Mouse (Mus musculus) stomach, postnatal 0 days (tissue): ENCODE data around the gene Ccn6. TPM values are rescaled to one million over a fixed set of nuclear protein-coding genes. Genes with fewer than 3 reads are reported as not detected.
A peak's percentile ranks its signal among the peaks of the same experiment; 100 is the strongest.

Source experiments
- ATAC-seq: fragments of 200-750 bp; cut with Nextera tagmentation; 2 replicates; pipeline ENCODE4 v1.8.0; 2017; ENCODE audit not compliant: low FRiP score, low TSS enrichment
- DNase-seq: peaks from one replicate; pipeline ENCODE4 v3.0.0-alpha.2; 2016; ENCODE audit warnings: low spot score
- H3K27ac ChIP-seq: fragments of 300-500 bp; sonication (generic); replicated peaks from 2 replicates; pipeline ENCODE4 v1.5.1; 2014; ENCODE audit warnings: mild to moderate bottlenecking, control low read depth
- H3K27me3 ChIP-seq: fragments of 300-500 bp; sonication (generic); 2 replicates; pipeline ENCODE4 v1.6.1; 2014; ENCODE audit warnings: low read length; ENCODE audit not compliant: control insufficient read depth, insufficient read depth
- H3K36me3 ChIP-seq: fragments of 300-500 bp; sonication (generic); 2 replicates; pipeline ENCODE4 v1.6.1; 2014; ENCODE audit warnings: low read length, mixed read lengths; ENCODE audit not compliant: control insufficient read depth, insufficient read depth
- H3K4me1 ChIP-seq: fragments of 300-500 bp; sonication (generic); replicated peaks from 2 replicates; pipeline ENCODE4 v1.6.1; 2014; ENCODE audit warnings: antibody characterized with exemption; ENCODE audit not compliant: control insufficient read depth, insufficient read depth
- H3K4me2 ChIP-seq: fragments of 300-500 bp; sonication (generic); replicated peaks from 2 replicates; pipeline ENCODE4 v1.6.1; 2014; ENCODE audit warnings: low read depth, mild to moderate bottlenecking, control low read depth, moderate library complexity
- H3K4me3 ChIP-seq: fragments of 300-500 bp; sonication (generic); 2 replicates; pipeline ENCODE4 v1.5.1; 2014; ENCODE audit warnings: low read depth, low read length, control low read depth
- H3K9ac ChIP-seq: fragments of 300-500 bp; sonication (generic); 2 replicates; pipeline ENCODE4 v1.6.1; 2014; ENCODE audit warnings: mild to moderate bottlenecking, low read length, control low read depth, mixed read lengths
- H3K9me3 ChIP-seq: fragments of 300-500 bp; sonication (generic); 2 replicates; pipeline ENCODE4 v1.6.1; 2016; ENCODE audit warnings: low read length; ENCODE audit not compliant: control insufficient read depth
- CTCF ChIP-seq: IDR thresholded peaks from 2 replicates; pipeline ENCODE4 v1.5.1; 2016; ENCODE audit warnings: antibody characterized with exemption, low read depth, mild to moderate bottlenecking, moderate library complexity
- EP300 ChIP-seq: optimal IDR thresholded peaks from 2 replicates; pipeline ENCODE3; 2016; ENCODE audit warnings: antibody characterized with exemption
- WGBS: fragments of 180-500 bp; shearing (Covaris S2); extraction: QIAGEN DNeasy Blood & Tissue Kit; methylation state at CpG from one replicate; pipeline ENCODE4 v1.1.7; 2014; 5-methylcytosine and 5-hydroxymethylcytosine counted together
- polyA plus RNA-seq: library from polyadenylated mRNA; unstranded; fragments of >200 nt; fragmentation: Nextera tagmentation; extraction: Ambion mirVana; gene quantifications from 2 replicates; pipeline ENCODE4 v1.2.1, GENCODE M21; 2015

Ccn6 gene
- polyA plus RNA-seq, 1 experiment from 2014 or later, result 0.10 TPM

- 14% methylated on average over 26 of the region's 26 CpGs for WGBS
- DNase-seq (peak; percentile 83), ATAC-seq (peak; percentile 74)
- Histone ChIP-seq H3K9me3 (no peaks in the 10 kb centered on the region), H3K4me2 (peak overlapping the region; percentile 66), H3K27me3 (no peaks in the 10 kb centered on the region), H3K36me3 (no peaks in the 10 kb centered on the region), H3K4me1 (no peaks in the 10 kb centered on the region), H3K4me3 (peak overlapping the region; percentile 44), H3K9ac (peak overlapping the region; percentile 47; the same call in 1 of the 2 replicates), H3K27ac (peak overlapping the region; percentile 61; the same call in 1 of the 2 replicates)
- TF ChIP-seq EP300 (no peak), CTCF (peak; percentile 85)
Measured at GRCm38 (mm10) chr10:39171603-39172539, 8.3 kb upstream of the Ccn6 start.

- Histone ChIP-seq H3K27me3 (no peaks in the 10 kb centered on the region), H3K36me3 (no peaks in the 10 kb centered on the region), H3K9me3 (no peaks in the 10 kb centered on the region), H3K4me2 (peak overlapping the region; percentile 66), H3K9ac (peak overlapping the region; percentile 47; the same call in 1 of the 2 replicates), H3K4me3 (peak overlapping the region; percentile 44), H3K27ac (peak overlapping the region; percentile 61; the same call in 1 of the 2 replicates), H3K4me1 (no peaks in the 10 kb centered on the region)
- TF ChIP-seq EP300, result no peak
- peak; percentile 99 for TF ChIP-seq CTCF
- ATAC-seq, result peak; percentile 92
- under 1% methylated on average over 19 of the region's 19 CpGs for WGBS
- peak; percentile 89 for DNase-seq
Measured at GRCm38 (mm10) chr10:39171134-39171533, 7.5 kb upstream of the Ccn6 start.

- no peaks in the 10 kb centered on the region for H3K36me3 ChIP-seq
- DNase-seq (no peak), ATAC-seq (no peak)
- H3K9ac ChIP-seq, result no peak overlapping the region
- H3K4me3 ChIP-seq, result no peak overlapping the region
- no peaks in the 10 kb centered on the region for H3K27me3 ChIP-seq
- WGBS, result 12% methylated on average over 6 of the region's 6 CpGs
- no peaks in the 10 kb centered on the region for H3K4me1 ChIP-seq
- H3K4me2 ChIP-seq, result no peak overlapping the region; the same call in 1 of the 2 replicates
- no peaks in the 10 kb centered on the region for H3K9me3 ChIP-seq
- TF ChIP-seq EP300 (no peak), CTCF (no peak)
- no peak overlapping the region for H3K27ac ChIP-seq
Measured at GRCm38 (mm10) chr10:39170706-39171105, 7.1 kb upstream of the Ccn6 start.

GRCm38 (mm10) chr10:39170181-39170580 is 6.6 kb upstream of the Ccn6 start:
- Histone ChIP-seq H3K9me3 (no peaks in the 10 kb centered on the region), H3K27me3 (no peaks in the 10 kb centered on the region), H3K27ac (no peak overlapping the region), H3K9ac (no peak overlapping the region), H3K36me3 (no peaks in the 10 kb centered on the region), H3K4me3 (no peak overlapping the region), H3K4me1 (no peaks in the 10 kb centered on the region), H3K4me2 (0 out of 2 replicates have a peak overlapping the region, but pooled peaks have one; percentile 17)
- TF ChIP-seq EP300, result no peak
- peak; percentile 90 for TF ChIP-seq CTCF
- WGBS, result 13% methylated on average over 8 of the region's 8 CpGs
- ATAC-seq, result peak; percentile 14; the same call in 1 of the 2 replicates
- peak; percentile 84 for DNase-seq

- DNase-seq (no peak), ATAC-seq (no peak)
- Histone ChIP-seq H3K4me2 (no peak overlapping the region), H3K27me3 (no peaks in the 10 kb centered on the region), H3K36me3 (no peaks in the 10 kb centered on the region), H3K4me1 (no peaks in the 10 kb centered on the region), H3K4me3 (no peak overlapping the region), H3K9me3 (no peaks in the 10 kb centered on the region), H3K9ac (no peak overlapping the region), H3K27ac (no peak overlapping the region)
- TF ChIP-seq CTCF, result no peak
- no peak for TF ChIP-seq EP300
- 66% methylated on average over 9 of the region's 9 CpGs for WGBS
Measured at GRCm38 (mm10) chr10:39169642-39170041, 6.0 kb upstream of the Ccn6 start.

GRCm38 (mm10) chr10:39167611-39168010 is 4.0 kb upstream of the Ccn6 start:
- 83% methylated on average over 11 of the region's 11 CpGs for WGBS
- H3K4me2 ChIP-seq, result no peak overlapping the region
- no peak overlapping the region for H3K4me3 ChIP-seq
- no peaks in the 10 kb centered on the region for H3K9me3 ChIP-seq
- DNase-seq, result no peak
- no peak overlapping the region for H3K27ac ChIP-seq
- no peak overlapping the region for H3K9ac ChIP-seq
- no peak for ATAC-seq
- TF ChIP-seq CTCF (no peak), EP300 (no peak)
- H3K36me3 ChIP-seq, result no peaks in the 10 kb centered on the region
- no peaks in the 10 kb centered on the region for H3K27me3 ChIP-seq
- H3K4me1 ChIP-seq, result no peaks in the 10 kb centered on the region
